Mouse (Mus musculus): ENCODE data around the gene Atg5.

The Atg5 gene

DNA sequence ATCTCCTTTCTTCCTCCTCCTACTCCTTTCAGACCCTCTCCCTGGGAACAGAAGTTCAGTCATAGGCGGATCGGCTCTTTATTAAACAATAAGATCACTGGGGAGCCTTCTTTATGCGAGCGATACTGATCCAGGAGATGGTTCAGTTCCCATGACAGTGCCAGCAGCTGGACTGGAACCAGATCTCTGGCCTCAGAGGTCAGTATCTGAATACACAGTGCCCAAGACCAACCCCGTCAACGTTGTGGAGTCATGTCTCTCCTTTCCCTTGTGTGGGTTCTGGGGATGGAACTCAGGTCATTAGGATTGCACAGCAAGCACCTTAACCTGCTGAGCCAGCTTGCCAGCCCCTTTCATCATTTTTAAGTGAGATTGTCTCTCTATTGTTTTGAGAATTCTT is 70.4 kb downstream of the Atg5 start:
- no peaks in the 10 kb centered on the region for H3K27me3 ChIP-seq (ENCODE audit: insufficient read depth, low read length)
- H3K4me1 ChIP-seq (replicated peaks; ENCODE audit: low read depth, low read length), result peaks cover 25% of the 10 kb centered on the region
- no peaks in the 10 kb centered on the region for H3K9me3 ChIP-seq (ENCODE audit: low read length)
- no peak overlapping the region for H3K4me3 ChIP-seq (replicated peaks; ENCODE audit: low read length)
- TF ChIP-seq POU5F1 (IDR thresholded peaks at IDR 0.05; ENCODE audit: borderline replicate concordance, low read length), result no peak
- TF ChIP-seq CTCF (conservative IDR thresholded peaks at IDR 0.05; ENCODE audit: low read length), result no peak
- TF ChIP-seq NANOG (IDR thresholded peaks at IDR 0.05; ENCODE audit: borderline replicate concordance, low read length), result no peak
- peaks cover 11% of the 10 kb centered on the region for H3K36me3 ChIP-seq (ENCODE audit: insufficient read depth, low read length)

DNA sequence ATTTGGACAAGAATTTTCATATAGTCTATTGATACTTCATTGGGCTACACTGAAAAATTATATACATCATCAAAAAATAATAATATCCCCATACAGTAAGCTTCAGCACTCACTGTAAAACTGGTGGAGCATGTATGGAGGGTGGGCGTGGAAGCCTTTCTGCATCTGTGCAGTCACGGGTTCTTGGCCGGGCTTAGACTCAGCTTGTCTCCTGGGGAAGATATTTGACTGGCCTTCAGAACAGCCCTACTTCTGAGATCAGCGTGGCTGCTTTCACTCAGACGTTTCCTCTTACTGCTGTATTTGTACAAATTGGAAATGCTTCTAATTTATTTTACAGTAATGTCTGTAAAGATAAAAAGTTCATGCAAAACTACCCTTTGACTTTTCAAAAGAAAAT is 71.2 kb downstream of the Atg5 start:
- TF ChIP-seq POU5F1 (IDR thresholded peaks at IDR 0.05; ENCODE audit: borderline replicate concordance, low read length) (no peak), CTCF (conservative IDR thresholded peaks at IDR 0.05; ENCODE audit: low read length) (no peak), NANOG (IDR thresholded peaks at IDR 0.05; ENCODE audit: borderline replicate concordance, low read length) (no peak)
- Histone ChIP-seq H3K9me3 (ENCODE audit: low read length) (no peaks in the 10 kb centered on the region), H3K27me3 (ENCODE audit: insufficient read depth, low read length) (no peaks in the 10 kb centered on the region), H3K4me3 (replicated peaks; ENCODE audit: low read length) (no peak overlapping the region), H3K36me3 (ENCODE audit: insufficient read depth, low read length) (peaks cover 11% of the 10 kb centered on the region), H3K4me1 (replicated peaks; ENCODE audit: low read depth, low read length) (peaks cover 25% of the 10 kb centered on the region)

DNA sequence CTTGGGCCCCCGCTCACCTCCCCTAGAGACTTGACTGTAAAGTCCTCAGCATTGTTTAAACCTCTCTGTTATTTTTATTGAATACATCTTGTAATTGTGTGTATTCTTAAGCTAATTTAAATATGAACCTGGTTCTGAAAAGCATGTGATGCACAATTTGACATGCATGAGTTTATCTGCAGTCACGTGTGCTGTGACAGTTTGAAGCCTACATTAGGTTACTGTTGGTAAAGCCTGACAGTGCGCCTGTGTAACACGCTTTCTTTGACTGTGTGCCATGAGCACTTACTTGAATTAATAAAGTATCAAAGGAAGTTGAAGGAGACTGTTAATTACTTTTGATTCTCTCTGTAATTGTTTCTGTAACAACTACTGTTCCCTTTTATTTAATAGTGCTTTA is 72.8 kb downstream of the Atg5 start:
- Histone ChIP-seq H3K9me3 (ENCODE audit: low read length) (no peaks in the 10 kb centered on the region), H3K4me1 (replicated peaks; ENCODE audit: low read depth, low read length) (peaks cover 13% of the 10 kb centered on the region), H3K36me3 (ENCODE audit: insufficient read depth, low read length) (peaks cover 14% of the 10 kb centered on the region), H3K4me3 (replicated peaks; ENCODE audit: low read length) (no peak overlapping the region), H3K27me3 (ENCODE audit: insufficient read depth, low read length) (no peaks in the 10 kb centered on the region)
- TF ChIP-seq POU5F1 (IDR thresholded peaks at IDR 0.05; ENCODE audit: borderline replicate concordance, low read length), result no peak
- TF ChIP-seq NANOG (IDR thresholded peaks at IDR 0.05; ENCODE audit: borderline replicate concordance, low read length), result no peak
- TF ChIP-seq CTCF (conservative IDR thresholded peaks at IDR 0.05; ENCODE audit: low read length), result no peak

DNA sequence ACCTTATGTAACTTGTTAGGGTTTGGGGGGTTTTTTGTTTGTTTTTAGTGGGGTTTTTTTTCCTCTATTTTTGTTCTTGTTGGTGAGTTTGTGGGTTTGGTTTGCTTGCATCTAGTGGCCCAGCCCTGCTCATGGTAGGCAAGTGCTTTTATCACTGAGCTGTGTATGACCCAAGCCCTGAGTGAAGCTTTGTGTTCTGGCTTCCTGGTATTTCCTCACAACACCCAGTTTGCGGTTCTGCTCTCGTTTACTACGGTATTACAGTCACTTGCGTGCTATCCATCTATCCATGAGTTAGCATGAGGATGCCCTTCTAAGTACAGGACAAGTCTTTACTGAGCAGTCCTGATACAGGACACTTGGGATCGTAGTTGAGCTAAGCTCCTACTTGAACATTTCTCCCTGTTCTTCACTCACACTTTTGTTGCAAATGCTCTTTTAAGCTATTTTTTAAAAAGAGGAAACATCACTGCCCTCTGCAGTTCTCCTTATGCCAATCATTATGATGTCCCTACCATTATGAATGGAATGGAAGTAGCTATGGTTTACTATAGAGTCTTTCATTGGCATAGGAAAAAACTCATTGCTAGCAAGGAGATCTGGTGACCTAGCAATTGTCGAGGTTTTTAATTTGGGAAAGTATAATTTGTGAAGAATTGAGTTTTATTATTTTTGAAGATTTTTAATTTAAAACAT is 73.8 kb downstream of the Atg5 start:
- TF ChIP-seq POU5F1 (IDR thresholded peaks at IDR 0.05; ENCODE audit: borderline replicate concordance, low read length) (no peak), NANOG (IDR thresholded peaks at IDR 0.05; ENCODE audit: borderline replicate concordance, low read length) (no peak), CTCF (conservative IDR thresholded peaks at IDR 0.05; ENCODE audit: low read length) (no peak)
- peaks cover 7% of the 10 kb centered on the region; the same call in 1 of the 2 replicates for H3K4me1 ChIP-seq (replicated peaks; ENCODE audit: low read depth, low read length)
- H3K4me3 ChIP-seq (replicated peaks; ENCODE audit: low read length), result no peak overlapping the region
- no peaks in the 10 kb centered on the region for H3K27me3 ChIP-seq (ENCODE audit: insufficient read depth, low read length)
- H3K9me3 ChIP-seq (ENCODE audit: low read length), result no peaks in the 10 kb centered on the region
- H3K36me3 ChIP-seq (ENCODE audit: insufficient read depth, low read length), result peaks cover 15% of the 10 kb centered on the region

DNA sequence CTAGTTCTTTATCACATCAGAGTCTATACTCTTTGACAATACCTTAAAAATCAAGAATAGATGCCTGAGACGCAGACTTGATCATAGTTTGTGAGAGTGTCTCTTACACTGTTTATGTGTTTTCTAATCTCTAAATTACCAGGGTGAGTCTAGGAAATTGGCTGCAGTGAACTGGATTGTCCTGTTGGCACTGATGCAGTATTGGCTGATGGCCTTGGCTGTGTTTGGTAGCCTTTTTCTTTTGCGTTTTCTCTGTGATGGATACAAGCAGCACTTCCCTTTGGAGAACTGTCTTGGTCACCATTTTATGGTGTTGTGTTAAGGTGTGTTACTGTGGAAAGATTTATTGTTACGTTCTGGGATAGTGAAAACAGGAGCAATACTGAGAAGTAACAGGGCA is 75.2 kb downstream of the Atg5 start:
- H3K36me3 ChIP-seq (ENCODE audit: insufficient read depth, low read length), result peaks cover 27% of the 10 kb centered on the region
- no peak overlapping the region for H3K4me3 ChIP-seq (replicated peaks; ENCODE audit: low read length)
- H3K4me1 ChIP-seq (replicated peaks; ENCODE audit: low read depth, low read length), result peaks cover 4% of the 10 kb centered on the region; the same call in 1 of the 2 replicates
- no peaks in the 10 kb centered on the region for H3K27me3 ChIP-seq (ENCODE audit: insufficient read depth, low read length)
- H3K9me3 ChIP-seq (ENCODE audit: low read length), result no peaks in the 10 kb centered on the region
- no peak for TF ChIP-seq CTCF (conservative IDR thresholded peaks at IDR 0.05; ENCODE audit: low read length)
- no peak for TF ChIP-seq POU5F1 (IDR thresholded peaks at IDR 0.05; ENCODE audit: borderline replicate concordance, low read length)
- TF ChIP-seq NANOG (IDR thresholded peaks at IDR 0.05; ENCODE audit: borderline replicate concordance, low read length), result no peak

DNA sequence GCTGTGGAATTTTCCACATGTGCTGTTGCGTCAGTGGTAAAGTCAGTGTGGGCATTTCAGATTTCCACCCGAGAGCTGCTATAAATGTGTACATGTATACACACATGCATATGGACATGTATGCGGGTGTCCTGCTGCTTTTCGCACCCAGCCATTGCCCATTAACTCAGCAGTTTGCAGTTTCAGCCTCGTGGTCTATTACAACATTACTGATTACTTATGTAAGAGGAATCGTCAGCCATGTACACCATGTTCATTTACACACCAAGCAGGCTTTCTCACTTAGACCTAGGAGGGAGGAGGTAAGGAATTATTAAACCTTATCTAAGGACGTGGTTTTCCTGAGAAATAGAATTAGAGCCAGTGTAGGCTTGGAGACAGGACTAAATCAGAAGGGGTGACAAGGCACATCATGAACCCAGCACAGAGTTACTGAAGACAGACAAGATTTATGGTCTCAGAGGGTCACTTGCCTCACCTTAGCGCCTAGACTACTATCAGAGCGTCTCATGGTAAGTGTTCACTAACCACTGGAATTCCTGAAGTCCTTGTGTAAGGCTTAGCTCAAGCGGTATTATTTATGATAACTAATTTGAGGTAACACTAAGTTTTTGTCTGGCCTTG is 79.5 kb downstream of the Atg5 start:
- no peaks in the 10 kb centered on the region for H3K9me3 ChIP-seq (ENCODE audit: low read length)
- H3K27me3 ChIP-seq (ENCODE audit: insufficient read depth, low read length), result no peaks in the 10 kb centered on the region
- H3K36me3 ChIP-seq (ENCODE audit: insufficient read depth, low read length), result peaks cover 34% of the 10 kb centered on the region
- H3K4me3 ChIP-seq (replicated peaks; ENCODE audit: low read length), result no peak overlapping the region
- H3K4me1 ChIP-seq (replicated peaks; ENCODE audit: low read depth, low read length), result no peaks in the 10 kb centered on the region; the same call in 1 of the 2 replicates
- TF ChIP-seq POU5F1 (IDR thresholded peaks at IDR 0.05; ENCODE audit: borderline replicate concordance, low read length) (no peak), NANOG (IDR thresholded peaks at IDR 0.05; ENCODE audit: borderline replicate concordance, low read length) (no peak), CTCF (conservative IDR thresholded peaks at IDR 0.05; ENCODE audit: low read length) (no peak)

DNA sequence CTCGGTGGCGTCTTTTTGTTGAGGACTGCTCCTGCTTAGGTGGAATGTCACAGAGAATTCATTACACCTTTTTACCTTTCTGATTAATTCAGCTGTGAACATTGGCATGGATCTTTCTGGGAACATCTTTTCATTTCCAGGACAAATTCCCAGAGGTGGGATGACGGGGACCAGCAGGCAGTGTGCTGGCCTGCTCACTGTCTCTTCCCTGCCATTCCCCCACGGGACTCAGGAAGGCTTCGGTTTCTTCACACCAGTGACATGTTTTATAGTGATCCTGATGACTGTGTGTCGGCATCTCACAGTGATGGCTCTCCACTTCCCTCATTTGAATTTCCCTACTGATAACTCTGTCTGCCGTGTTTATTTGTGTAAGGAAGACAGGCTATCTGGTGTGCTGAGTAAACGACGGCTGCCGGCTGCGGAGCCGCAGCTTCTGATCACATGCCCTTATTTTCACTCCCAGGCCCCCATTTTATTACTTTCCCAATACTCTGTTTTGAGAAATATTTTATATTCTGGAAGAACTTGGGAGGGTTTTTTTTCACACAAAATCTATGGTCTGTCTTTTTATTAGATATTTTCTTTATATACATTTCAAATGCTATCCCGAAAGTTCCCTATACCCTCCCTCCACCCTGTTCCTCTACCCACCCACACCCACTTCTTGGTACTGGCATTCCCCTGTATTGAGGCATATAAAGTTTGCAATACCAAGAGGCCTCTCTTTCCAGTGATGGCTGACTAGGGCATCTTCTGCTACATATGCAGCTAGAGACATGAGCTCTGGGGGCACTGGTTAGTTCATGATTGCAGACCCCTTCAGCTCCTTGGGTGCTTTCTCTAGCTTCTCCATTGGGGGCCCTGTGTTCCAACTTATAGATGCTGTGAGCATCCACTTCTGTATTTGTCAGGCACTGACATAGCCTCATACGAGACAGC is 80.6 kb downstream of the Atg5 start:
- no peaks in the 10 kb centered on the region for H3K9me3 ChIP-seq (ENCODE audit: low read length)
- peaks cover 41% of the 10 kb centered on the region for H3K36me3 ChIP-seq (ENCODE audit: insufficient read depth, low read length)
- TF ChIP-seq NANOG (IDR thresholded peaks at IDR 0.05; ENCODE audit: borderline replicate concordance, low read length) (no peak), CTCF (conservative IDR thresholded peaks at IDR 0.05; ENCODE audit: low read length) (no peak), POU5F1 (IDR thresholded peaks at IDR 0.05; ENCODE audit: borderline replicate concordance, low read length) (no peak)
- no peaks in the 10 kb centered on the region; the same call in 1 of the 2 replicates for H3K4me1 ChIP-seq (replicated peaks; ENCODE audit: low read depth, low read length)
- no peaks in the 10 kb centered on the region for H3K27me3 ChIP-seq (ENCODE audit: insufficient read depth, low read length)
- no peak overlapping the region for H3K4me3 ChIP-seq (replicated peaks; ENCODE audit: low read length)

DNA sequence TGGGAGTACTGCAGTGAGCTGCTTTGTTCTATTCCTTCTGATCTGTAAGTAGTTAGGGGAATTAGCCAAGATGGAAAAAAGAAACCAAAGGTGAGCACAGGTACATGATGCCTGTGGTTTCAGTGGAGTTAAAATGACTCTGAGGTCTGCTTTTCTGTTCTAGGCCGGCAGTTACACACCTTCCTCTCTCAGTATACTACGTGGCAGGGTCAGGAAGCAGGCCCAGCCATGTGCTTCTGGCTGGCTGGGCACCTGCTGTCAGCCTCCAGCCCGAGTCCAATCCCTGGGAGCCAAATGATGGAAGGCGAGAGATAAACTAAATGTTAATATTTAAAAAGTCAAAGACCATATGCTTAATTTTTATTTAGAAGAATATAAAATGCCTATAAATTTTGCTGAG is 85.3 kb downstream of the Atg5 start:
- Histone ChIP-seq H3K27me3 (ENCODE audit: insufficient read depth, low read length) (no peaks in the 10 kb centered on the region), H3K4me3 (replicated peaks; ENCODE audit: low read length) (no peak overlapping the region), H3K9me3 (ENCODE audit: low read length) (no peaks in the 10 kb centered on the region), H3K36me3 (ENCODE audit: insufficient read depth, low read length) (peaks cover 16% of the 10 kb centered on the region), H3K4me1 (replicated peaks; ENCODE audit: low read depth, low read length) (peaks cover 28% of the 10 kb centered on the region)
- no peak for TF ChIP-seq NANOG (IDR thresholded peaks at IDR 0.05; ENCODE audit: borderline replicate concordance, low read length)
- no peak for TF ChIP-seq POU5F1 (IDR thresholded peaks at IDR 0.05; ENCODE audit: borderline replicate concordance, low read length)
- no peak for TF ChIP-seq CTCF (conservative IDR thresholded peaks at IDR 0.05; ENCODE audit: low read length)
